Comparison of ENCODE assay signal across 8 mouse cellular contexts in genomic region chr14:75786424-75786867, GRCm38 (mm10). TPM values are rescaled to one million over a fixed set of nuclear protein-coding genes. Genes with fewer than 3 reads are reported as not detected.
DNase-seq lines count a peak whose midpoint lies in the region; ATAC-seq lines count a peak whose summit lies in the region.

No protein-coding gene starts in this region.

- H3K4me2 ChIP-seq in limb, embryonic 12.5 days: peak overlapping the region; percentile 81

- peak overlapping the region; percentile 79; the same call in 1 of the 2 replicates for H3K27ac ChIP-seq in limb, embryonic 12.5 days

- H3K4me3 ChIP-seq in limb, embryonic 12.5 days (replicated peaks): peak overlapping the region; percentile 72

- H3K4me1 ChIP-seq in limb, embryonic 12.5 days (replicated peaks): no peaks in the 10 kb centered on the region

- ATAC-seq in erythroblast, adult 5-6 weeks (replicated peaks; ENCODE audit: low FRiP score, poor library complexity, severe bottlenecking): peak; percentile 70
- ATAC-seq in limb, embryonic 12.5 days (ENCODE audit: insufficient number of reproducible peaks, insufficient read depth, low FRiP score, low TSS enrichment, low read depth): peak; percentile 54; the same call in 1 of the 2 replicates
- no peak for ATAC-seq in monocyte, adult 5-6 weeks (replicated peaks; ENCODE audit: insufficient number of reproducible peaks, low FRiP score, low TSS enrichment, poor library complexity, severe bottlenecking)

- peaks cover 23% of the 10 kb centered on the region for H3K27me3 ChIP-seq in limb, embryonic 12.5 days

- H3K9ac ChIP-seq in limb, embryonic 12.5 days (replicated peaks): peak overlapping the region; percentile 66

- 1% methylated on average over 31 of the region's 31 CpGs for WGBS in limb, embryonic 12.5 days

- intact Hi-C loops in left cerebral cortex, postnatal 25 days (cut with DNase I): no loop called here
- intact Hi-C loops in left cerebral cortex, postnatal 10 days (cut with DNase I): no loop called here
- intact Hi-C loops in gastrocnemius, postnatal 14 days (cut with DNase I; ENCODE audit: low total_unique reads): no loop called here

- peak; percentile 57 to 58 for DNase-seq in left cerebral cortex, postnatal 25 days (ENCODE audit: low spot score in 2 of 2)
- no peak for DNase-seq in left cerebral cortex, postnatal 10 days (ENCODE audit: extremely low spot score in 1 of 2, low spot score in 2 of 2)
- peak; percentile 90 for DNase-seq in R1 (ENCODE audit: low read depth, low spot score)
- DNase-seq in natural killer cell, adult 2 months (ENCODE audit: low spot score in 2 of 2): peak; percentile 41 to 48
- DNase-seq in gastrocnemius, postnatal 14 days: no peak

- no peaks in the 10 kb centered on the region for H3K9me3 ChIP-seq in limb, embryonic 12.5 days

- no peaks in the 10 kb centered on the region for H3K36me3 ChIP-seq in limb, embryonic 12.5 days

RNA-seq across cellular contexts. Expression of gene Slc25a30, which starts 0.4 kb away (rescaled TPM):
- total RNA-seq in left cerebral cortex, postnatal 25 days (2021): 10 to 100 TPM in 1 of 2 experiments, 1 to 10 TPM in 1; 9.3 to 12.7 TPM
- total RNA-seq in left cerebral cortex, postnatal 10 days (2021): 10 to 100 TPM; 11.0 to 15.6 TPM
- total RNA-seq in erythroblast, adult 5-6 weeks (2015; ENCODE audit: low replicate concordance): 8.2 and 13.3 TPM in 2 replicates
- total RNA-seq in erythroblast, adult 5-6 weeks (2017; ENCODE audit: low replicate concordance): 3.4 and 7.0 TPM in 2 replicates
- 4.6 and 4.7 TPM in 2 replicates for polyA plus RNA-seq in limb, embryonic 12.5 days (2016; fragmentation: Nextera tagmentation; extraction: Ambion mirVana)
- total RNA-seq in gastrocnemius, postnatal 14 days (2021): 1 to 10 TPM; 7.8 to 9.6 TPM
- 22.8 to 36.1 TPM (median 24.3 TPM) in 3 replicates for total RNA-seq in monocyte, adult 5-6 weeks (2017)

RNA-seq across cellular contexts. Expression of gene Cog3, which starts 32.1 kb away (rescaled TPM):
- 10 to 100 TPM; 22.2 to 24.9 TPM for total RNA-seq in left cerebral cortex, postnatal 25 days (2021)
- 10 to 100 TPM; 23.2 to 23.4 TPM for total RNA-seq in left cerebral cortex, postnatal 10 days (2021)
- 5.9 and 6.0 TPM in 2 replicates for total RNA-seq in erythroblast, adult 5-6 weeks (2015; ENCODE audit: low replicate concordance)
- 11.9 and 14.2 TPM in 2 replicates for total RNA-seq in erythroblast, adult 5-6 weeks (2017; ENCODE audit: low replicate concordance)
- 26.0 and 27.0 TPM in 2 replicates for polyA plus RNA-seq in limb, embryonic 12.5 days (2016; fragmentation: Nextera tagmentation; extraction: Ambion mirVana)
- 1 to 10 TPM; 8.3 to 9.3 TPM for total RNA-seq in gastrocnemius, postnatal 14 days (2021)
- 30.0 to 44.2 TPM (median 41.3 TPM) in 3 replicates for total RNA-seq in monocyte, adult 5-6 weeks (2017)

RNA-seq across cellular contexts. Expression of gene Tpt1, which starts 58.4 kb away (rescaled TPM):
- 1,000 to 10,000 TPM; 1,037 to 1,046 TPM for total RNA-seq in left cerebral cortex, postnatal 25 days (2021)
- 1,000 to 10,000 TPM; 1,219 to 1,311 TPM for total RNA-seq in left cerebral cortex, postnatal 10 days (2021)
- total RNA-seq in erythroblast, adult 5-6 weeks (2015; ENCODE audit: low replicate concordance): 1,739 and 1,947 TPM in 2 replicates
- total RNA-seq in erythroblast, adult 5-6 weeks (2017; ENCODE audit: low replicate concordance): 548 and 914 TPM in 2 replicates
- polyA plus RNA-seq in limb, embryonic 12.5 days (2016; fragmentation: Nextera tagmentation; extraction: Ambion mirVana): 994 and 1,047 TPM in 2 replicates
- total RNA-seq in gastrocnemius, postnatal 14 days (2021): 1,000 to 10,000 TPM; 3,074 to 3,192 TPM
- 1,522 to 2,093 TPM (median 2,001 TPM) in 3 replicates for total RNA-seq in monocyte, adult 5-6 weeks (2017)

Comparison
In these comparisons a context has a peak if more than half of its experiments do, and no peak if none do; other contexts are left out.
1. DNase-seq: peak in left cerebral cortex, postnatal 25 days (2 of 2), R1 (single experiment) and natural killer cell, adult 2 months (2 of 2); none in left cerebral cortex, postnatal 10 days (0 of 2) and gastrocnemius, postnatal 14 days (single experiment).